Mouse (Mus musculus): Measurements from ENCODE around the gene Nlrp10.

DNA sequence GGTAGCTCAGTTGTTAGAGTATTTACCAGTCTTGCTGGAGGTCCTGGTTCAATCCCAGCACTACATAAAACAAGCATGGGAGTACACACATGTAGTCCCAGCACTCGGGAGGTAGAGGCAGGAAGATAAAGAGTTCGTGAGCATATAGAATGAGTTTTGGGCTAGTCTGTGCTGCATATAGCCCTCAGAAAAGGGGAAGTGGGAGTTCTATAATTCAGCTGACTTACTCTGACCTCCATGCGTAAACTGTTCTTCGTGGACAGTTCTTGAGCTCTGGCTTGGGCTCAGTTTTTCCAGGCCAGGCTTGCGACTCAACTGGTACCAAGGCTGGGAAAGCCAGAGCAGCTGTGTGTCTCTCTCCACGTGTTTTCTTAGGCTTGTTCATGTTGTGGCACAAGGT, 22.8 kb upstream of the Nlrp10 start:
- TF ChIP-seq POLR2A (IDR thresholded peaks at IDR 0.05; ENCODE audit: borderline replicate concordance, extremely low read depth, low read depth, low read length) (no peak), CTCF (IDR thresholded peaks at IDR 0.05; ENCODE audit: insufficient read depth, low read length) (no peak)
